Mouse (Mus musculus): ENCODE measurements around the gene Nploc4.

Gene Nploc4

GRCm38 (mm10) chr11:120437152-120437856 is at the start of gene Nploc4:
Nploc4 (minus strand) TSS chr11:120437708.
- DNase-seq (ENCODE audit: low spot score): peak; percentile 84

- no peak for DNase-seq (ENCODE audit: low spot score)
Observed at GRCm38 (mm10) chr11:120485251-120485650, 47.7 kb upstream of the Nploc4 start.

DNA sequence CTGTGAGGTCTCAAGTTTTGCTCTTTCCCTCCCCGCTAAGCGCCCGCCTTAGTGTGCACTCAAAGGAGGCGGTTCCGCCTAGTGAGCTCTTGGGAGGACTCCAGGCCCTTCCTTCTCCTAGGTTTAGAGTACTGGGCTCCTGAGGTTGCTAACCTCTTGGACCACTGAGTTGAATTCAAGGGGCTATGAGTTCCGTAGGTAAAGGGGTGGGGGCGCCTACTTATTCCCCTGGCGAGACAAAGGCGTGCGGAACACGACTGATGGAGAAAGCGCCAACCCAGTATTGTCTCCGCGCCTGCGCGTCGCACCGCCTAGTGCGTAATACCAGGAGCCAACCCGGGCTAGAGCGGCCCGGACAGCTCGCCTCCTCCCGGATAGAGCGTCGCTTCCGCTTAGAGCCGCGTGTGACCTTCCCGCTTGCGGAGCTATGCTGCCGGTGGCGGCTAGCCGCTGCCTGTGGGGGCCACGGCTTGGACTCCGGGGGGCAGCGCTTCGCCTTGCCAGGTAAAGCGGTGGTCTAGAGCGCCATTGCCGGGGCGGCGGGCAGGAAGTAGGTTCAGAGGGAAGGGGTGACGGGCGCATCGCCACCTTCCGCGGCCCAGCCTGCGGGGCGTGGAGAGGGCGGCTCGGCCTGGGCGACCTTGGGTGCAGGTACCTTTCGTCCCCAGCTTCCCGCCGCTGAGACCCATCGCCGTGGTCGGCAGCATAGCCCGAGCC is 46.9 kb upstream of the Nploc4 start, which contains the start of gene Mrpl12:
TSS of gene Mrpl12 (plus strand) at position 349 of the 717 bp plus-strand sequence.
- DNase-seq (ENCODE audit: low spot score): peak; percentile 95

DNA sequence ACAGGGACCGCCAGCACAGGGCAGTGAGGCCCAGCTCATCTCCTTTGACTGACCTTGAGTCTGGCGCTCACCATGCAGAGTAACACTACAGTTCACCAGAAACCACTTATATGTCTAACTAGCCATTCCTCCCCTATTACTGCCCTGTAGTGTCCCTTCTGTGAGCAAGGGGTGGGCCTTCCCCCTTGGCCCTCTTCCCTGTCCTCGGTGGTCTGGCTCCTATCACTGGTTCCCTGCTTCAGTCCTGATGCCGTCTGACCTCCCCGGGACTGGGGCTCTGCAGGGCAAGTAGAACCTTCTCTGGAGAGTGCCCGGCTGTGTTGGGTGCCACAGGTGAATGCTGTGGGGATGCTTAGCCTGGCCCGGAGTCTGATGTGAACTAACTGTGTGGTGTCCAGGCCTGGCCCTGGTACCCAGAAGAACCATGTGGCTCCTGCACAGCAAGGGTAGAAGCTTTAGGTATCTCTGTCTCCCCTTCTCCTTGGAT is 46.0 kb upstream of the Nploc4 start:
- DNase-seq (ENCODE audit: low spot score): no peak

GRCm38 (mm10) chr11:120472052-120472451 is 34.5 kb upstream of the Nploc4 start:
- DNase-seq (ENCODE audit: low spot score): no peak

- DNase-seq (ENCODE audit: low spot score): no peak
Observed at GRCm38 (mm10) chr11:120467736-120468092, 30.2 kb upstream of the Nploc4 start.

DNA sequence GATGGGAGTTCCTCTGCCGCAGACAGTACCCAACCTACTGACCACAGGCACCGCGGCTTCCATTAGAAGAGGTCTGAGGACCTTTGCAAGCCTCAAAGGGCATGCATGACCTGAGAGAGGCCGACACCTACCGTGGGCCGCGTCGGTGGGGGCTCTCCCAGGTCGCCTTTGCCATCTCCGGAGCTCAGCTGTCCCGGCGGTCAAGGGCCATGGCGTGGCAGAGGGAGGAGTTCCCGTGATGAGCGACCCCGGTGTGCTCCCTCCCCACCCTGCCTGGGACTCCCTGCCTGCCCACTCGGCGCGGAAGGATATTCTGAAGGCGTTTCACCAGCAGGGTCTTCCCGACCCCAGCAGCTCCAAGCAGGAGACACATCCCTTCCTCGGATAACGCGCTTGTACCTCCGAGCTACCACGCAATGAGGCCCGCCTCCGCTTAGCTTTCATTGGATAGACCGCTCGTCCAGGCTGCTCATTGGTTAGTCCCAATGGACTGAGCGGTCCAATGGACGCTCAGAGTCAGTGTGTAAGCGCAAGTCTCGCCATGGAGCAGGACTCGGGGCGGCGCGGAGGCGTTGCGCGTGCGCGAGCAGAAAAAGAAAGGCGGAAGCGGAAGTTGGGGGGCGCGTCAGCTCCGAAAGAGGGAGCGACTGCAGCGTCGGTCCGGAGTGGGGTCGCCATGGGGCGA is 29.7 kb upstream of the Nploc4 start, which contains the start of gene Arl16:
TSS of gene Arl16 (minus strand) at position 557 of the 685 bp plus-strand sequence.
- peak; percentile 98 for DNase-seq (ENCODE audit: low spot score)

DNA sequence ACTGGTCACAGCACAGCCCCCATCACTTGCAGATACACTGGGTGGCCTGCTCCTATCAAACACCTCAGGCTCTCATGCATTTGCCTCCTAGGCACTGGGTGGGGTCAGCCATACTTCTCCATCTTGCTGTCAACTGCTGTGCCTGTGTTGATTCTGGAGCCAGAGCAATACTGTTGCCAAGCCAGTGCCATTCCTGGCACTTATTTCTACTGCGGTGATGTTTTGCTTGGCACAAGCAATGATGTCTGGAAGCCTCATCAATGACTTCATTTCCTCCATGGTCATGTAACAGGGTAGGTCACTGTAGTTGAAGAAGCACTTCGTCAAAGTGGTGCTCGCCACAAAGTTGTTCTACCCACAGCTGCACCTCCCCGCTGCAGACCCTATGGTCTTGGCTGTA is 28.0 kb upstream of the Nploc4 start:
- DNase-seq (ENCODE audit: low spot score): peak; percentile 60

DNA sequence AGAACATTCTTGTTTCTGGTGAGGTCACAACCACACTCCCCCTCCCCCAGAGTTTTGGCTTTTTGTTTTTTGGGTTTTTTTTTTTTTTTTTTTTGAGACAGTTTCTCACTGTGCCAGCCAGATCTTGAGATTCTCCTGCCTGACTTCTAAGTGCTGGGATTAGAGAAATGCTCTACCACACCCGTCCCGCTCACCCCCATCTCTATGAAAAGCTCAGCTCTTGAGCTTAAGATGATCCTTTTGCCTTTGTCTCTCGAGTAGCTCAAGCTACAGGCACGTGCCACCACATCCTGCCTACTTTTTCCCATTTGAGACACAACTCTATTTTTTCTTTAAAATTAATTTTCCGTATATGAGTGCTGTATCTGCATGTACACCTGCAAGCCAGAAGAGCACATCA is 26.9 kb upstream of the Nploc4 start:
- DNase-seq (ENCODE audit: low spot score): no peak

DNA sequence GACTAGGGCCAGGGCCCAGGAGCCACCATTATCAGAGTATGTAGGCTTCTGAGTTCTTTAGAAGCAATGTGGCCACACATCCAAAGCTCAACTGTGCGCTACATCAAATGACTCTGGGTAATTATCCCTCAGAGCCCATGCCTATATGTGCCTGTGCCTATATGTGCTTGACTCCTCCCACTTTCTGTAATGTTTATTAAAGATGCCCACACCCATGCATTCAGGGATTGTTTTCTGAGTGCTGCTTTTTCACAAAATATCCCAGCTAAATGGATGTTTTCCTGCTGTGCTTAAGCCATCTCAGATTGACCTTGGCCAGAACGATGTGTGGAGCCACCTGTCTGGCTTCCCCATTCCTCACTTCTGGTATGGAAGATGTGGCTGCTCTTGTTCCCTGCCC is 26.0 kb upstream of the Nploc4 start:
- DNase-seq (ENCODE audit: low spot score): no peak

GRCm38 (mm10) chr11:120458847-120459597 is 21.5 kb upstream of the Nploc4 start:
- no peak for DNase-seq (ENCODE audit: low spot score)

- DNase-seq (ENCODE audit: low spot score): peak; percentile 81
Observed at GRCm38 (mm10) chr11:120457772-120458751, 20.6 kb upstream of the Nploc4 start, which contains the start of the genes Oxld1 and Ccdc137. Oxld1 (minus strand) TSS chr11:120458068. Ccdc137 (plus strand) TSS chr11:120458115.

DNA sequence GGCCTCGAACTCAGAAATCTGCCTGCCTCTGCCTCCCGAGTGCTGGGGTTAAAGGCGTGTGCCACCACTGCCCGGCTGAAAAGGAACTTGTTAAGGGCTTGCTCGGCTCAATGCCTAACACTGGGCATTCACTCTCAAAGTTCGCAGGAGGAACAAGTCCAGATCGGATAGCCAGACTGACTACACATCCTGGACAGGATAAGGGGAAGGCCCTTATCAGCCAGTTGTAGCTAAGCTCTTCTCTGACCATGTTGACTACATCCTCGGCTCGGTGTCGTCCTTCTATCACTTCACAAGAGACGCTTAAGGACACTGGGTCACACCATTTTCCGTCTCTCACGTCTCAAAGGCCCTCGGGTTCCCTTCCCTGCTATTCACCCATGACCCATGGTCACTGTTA is 19.9 kb upstream of the Nploc4 start:
- DNase-seq (ENCODE audit: low spot score): no peak

DNA sequence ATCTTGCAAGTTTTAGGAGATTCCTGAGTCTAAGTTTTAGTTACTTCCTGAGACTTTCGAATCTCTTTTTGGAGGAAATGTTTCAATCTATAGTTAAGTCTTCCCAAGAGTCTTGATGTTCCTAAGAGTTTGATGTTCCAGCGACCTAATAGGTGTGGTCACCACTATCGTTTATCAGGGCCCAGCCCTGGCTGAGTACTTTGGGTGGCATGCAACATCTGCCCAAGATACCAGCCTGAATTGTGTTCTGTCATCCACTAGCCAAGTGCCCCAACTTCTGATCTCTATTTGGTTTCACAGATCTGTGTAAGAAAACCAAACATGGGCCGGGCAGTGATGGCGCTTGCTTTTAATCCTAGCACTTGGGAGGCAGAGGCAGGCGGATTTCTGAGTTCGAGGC is 17.9 kb upstream of the Nploc4 start:
- DNase-seq (ENCODE audit: low spot score): no peak

DNA sequence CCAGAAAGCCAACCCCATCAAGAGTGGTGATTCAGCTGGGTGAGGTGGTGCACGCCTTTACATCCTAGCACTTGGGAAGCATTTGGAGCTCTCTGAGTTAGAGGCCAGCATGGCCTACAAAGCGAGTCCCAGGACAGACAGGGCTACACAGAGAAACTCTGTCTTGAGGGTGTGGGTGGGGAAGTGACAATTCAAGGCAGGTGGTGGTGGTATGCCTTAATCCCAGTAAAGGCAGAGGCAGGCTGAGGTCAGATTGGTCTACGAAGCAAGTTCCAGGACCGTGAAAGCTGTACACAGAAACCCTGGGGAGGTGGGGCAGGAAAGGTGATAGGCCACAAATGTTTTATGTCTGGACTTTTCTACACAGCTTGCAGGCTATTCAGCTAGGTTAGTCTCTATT is 17.5 kb upstream of the Nploc4 start:
- DNase-seq (ENCODE audit: low spot score): no peak

DNA sequence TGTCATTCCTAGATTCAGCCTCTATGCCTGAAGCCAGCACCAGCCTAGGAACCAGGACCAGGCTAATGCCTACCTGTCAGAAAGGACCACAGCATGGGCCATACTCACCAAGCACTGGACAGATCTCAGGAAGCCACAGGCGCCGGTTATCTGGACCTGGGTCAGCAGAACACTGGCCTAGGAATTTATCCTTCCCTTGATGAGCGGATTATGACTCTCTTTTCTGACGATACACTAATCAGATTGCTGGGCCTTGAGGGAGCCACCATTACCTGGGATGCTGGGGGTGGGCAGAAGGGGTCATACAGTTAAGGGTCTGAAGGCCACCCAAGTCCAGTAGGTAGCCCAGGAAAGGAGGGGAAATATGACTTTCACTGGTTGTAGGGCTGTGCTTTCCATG is 15.8 kb upstream of the Nploc4 start, which contains the start of gene Pde6g:
TSS of gene Pde6g (minus strand) at position 195 of the 400 bp plus-strand sequence.
- no peak for DNase-seq (ENCODE audit: low spot score)

GRCm38 (mm10) chr11:120452246-120452645 is 14.7 kb upstream of the Nploc4 start:
- no peak for DNase-seq (ENCODE audit: low spot score)

DNA sequence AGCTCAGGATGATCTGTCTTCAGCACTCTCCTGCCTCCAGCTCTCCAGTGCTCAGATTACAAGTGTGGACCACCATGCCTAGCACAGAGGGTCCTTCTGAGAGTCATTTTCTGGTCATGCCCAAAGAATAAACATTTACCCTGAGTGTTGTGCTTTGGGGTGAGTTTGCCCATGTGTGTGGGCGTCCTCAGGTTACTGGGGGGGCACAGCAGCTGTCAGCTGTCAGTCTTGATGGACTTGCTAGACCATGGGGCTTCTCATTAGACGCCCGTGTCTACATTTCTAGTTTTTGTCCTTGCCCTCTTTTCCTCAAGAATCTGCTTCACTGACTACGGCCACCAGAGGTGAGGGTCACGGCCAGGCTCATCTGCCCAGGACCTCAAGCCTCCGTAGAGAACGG is 9.7 kb upstream of the Nploc4 start:
- DNase-seq (ENCODE audit: low spot score): no peak

DNA sequence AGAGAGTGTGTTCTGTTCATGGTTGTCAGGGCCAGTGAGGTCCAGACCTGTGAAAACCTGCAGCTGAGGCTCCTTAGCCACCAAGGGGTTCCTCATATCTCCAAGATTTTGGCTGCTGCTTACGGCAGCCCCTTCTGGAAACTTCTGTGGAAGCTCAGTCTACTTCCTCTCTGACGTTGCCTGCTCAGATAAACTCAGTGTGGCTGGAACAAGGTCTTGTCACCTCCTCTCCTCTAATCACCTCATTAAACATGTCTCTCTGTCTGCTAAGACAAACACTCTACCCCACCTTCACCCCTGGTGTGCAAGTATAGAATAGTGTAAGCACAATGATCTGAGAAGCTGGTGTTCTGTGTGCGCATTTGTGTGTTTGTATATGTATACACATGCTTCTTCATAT is 8.0 kb upstream of the Nploc4 start:
- no peak for DNase-seq (ENCODE audit: low spot score)

DNA sequence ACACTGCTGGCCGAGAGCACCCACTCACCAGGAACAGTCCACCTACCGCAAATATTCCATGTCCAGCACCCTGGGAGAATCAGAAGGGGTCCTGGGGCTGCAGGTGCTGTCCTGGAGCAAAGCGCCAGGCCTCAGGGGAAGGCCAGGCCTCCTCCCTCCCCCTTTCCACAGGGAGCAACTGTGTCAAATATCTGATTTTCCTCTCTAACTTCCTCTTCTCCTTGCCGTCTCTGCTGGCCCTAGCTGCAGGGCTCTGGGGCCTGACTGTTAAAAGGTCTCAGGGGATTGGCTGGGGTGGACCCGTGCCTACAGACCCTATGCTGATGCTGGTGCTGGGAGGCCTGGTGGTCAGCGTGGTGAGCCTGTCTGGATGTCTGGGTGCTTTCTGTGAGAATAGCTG is 6.6 kb upstream of the Nploc4 start:
- no peak for DNase-seq (ENCODE audit: low spot score)

All from adipocyte (in vitro differentiated cells).